Mouse (Mus musculus) T-helper 17 cell (primary cell): ENCODE results near the gene S1pr2.

Experiments
- in situ Hi-C, 2 experiments: fragments of 300-600 bp; cut with MboI, MseI; formaldehyde crosslinking; loops; 1 replicate in 1 of 2; 2 replicates in 1 of 2; pipeline ENCODE4 v1.15.1; 2025; ENCODE audit warnings: high pct_unique_total_duplicates in 2 of 2

S1pr2 gene

DNA sequence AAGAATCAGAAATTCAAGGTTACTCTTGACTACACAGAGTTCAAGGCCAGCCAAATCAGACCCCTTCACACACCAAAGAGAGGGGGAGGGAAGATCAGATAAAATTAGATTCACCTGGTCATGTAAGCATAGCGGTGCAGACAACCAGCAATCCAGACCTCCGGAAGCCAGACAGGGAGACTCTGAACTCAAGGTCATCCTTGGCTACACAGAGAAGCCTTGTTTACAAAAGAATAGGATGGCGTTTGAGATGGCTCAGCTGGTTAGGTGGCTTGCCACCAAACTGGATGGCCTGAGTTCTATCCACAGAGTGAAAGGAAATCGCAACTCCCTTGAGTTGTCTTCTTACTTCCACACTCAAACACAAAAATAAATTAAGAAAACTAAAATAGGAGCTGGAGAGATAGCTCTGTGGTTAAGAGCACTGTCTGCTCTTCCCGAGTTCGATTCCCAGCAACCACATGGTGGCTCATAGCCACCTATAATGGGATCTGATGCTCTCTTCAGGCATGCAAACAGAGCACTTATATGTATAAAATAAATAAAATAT lies 25.1 kb upstream of the S1pr2 start:
- in situ Hi-C loops, result loop anchor here in 1 of 2 experiments (5.0 kb wide), 1 partner anchor 104 kb away; the partner anchor contains the start of gene Eif3g

DNA sequence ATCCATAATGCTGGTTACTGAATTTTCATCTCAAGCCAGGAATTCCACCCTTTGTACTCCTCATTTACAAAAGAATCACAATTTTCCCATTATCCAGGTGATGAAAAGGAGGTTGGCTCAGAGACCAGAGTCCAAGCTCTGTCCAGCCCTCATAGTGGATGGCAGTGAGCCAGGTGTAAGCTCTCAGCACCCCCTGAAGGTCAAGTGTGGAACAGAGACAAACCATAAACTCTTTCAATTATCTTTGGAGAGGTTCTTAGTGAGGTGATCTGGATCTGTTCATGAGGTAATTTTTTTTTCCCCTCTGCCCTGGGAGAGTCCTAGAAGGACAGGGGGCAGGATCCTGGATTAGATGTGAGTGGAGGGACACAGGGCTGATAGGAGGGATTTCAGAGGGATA lies 24.2 kb upstream of the S1pr2 start:
- in situ Hi-C loops, result loop anchor here in 1 of 2 experiments (5.0 kb wide), 1 partner anchor 104 kb away; the partner anchor contains the start of gene Eif3g

DNA sequence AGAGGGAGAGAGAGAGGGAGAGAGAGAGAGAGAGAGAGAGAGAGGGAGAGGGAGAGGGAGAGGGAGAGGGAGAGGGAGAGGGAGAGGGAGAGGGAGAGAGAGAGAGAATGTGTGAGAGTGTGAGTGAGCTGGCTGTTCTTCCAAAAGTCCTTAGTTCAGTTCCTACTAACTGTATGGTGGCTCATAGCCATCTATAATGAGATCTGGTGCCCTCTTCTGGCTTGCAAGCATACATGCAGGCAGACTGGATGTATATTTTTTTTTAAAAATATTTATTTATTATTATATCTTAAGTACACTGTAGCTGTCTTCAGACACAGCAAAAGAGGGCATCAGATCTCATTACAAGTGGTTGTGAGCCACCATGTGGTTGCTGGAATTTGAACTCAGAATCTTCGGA lies 21.8 kb upstream of the S1pr2 start:
- in situ Hi-C loops, result loop anchor here in 1 of 2 experiments (5.0 kb wide), 1 partner anchor 56 kb away; no protein-coding TSS in a partner anchor

DNA sequence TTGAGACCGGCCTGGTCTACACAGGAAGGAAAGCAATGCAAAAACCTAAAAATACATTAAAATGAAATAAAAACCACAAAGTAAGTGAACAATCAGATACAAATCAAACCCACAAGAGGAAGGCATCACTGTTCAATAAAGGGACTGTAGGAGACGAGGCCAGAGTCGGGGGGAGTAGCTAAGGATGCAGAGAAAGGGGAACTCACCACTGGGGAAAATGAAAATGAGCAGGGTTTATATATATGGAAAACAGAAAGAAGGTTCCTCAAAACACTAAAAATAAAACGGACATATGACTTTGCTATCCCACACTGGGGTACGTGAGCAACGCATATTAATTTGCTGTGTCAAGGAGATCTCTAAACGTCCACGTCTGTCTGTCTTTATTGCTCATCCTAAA lies 20.5 kb upstream of the S1pr2 start:
- in situ Hi-C loops, result loop anchor here in 1 of 2 experiments (5.0 kb wide), 1 partner anchor 55 kb away; no protein-coding TSS in a partner anchor

DNA sequence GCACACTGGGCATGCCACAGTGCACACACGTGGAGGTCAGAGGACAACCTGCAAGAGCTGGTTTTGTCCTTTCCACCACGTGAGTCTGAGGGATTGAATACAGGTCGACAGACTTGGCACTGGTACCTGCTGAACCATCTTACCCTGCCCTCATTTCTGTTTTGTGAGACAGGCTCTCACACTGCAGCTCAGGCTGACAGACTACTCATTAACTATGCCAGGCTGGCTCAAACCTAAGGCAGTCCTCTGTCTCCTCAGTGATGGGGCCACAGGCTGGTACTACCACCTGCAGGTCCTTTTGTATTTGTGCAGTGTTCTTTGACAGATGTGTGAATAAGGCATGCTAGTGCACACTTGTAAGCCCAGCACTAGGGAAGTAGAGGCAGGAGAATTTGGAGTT lies 18.5 kb upstream of the S1pr2 start:
- in situ Hi-C loops, result loop anchor here in 1 of 2 experiments (5.0 kb wide), 1 partner anchor 53 kb away; no protein-coding TSS in a partner anchor

DNA sequence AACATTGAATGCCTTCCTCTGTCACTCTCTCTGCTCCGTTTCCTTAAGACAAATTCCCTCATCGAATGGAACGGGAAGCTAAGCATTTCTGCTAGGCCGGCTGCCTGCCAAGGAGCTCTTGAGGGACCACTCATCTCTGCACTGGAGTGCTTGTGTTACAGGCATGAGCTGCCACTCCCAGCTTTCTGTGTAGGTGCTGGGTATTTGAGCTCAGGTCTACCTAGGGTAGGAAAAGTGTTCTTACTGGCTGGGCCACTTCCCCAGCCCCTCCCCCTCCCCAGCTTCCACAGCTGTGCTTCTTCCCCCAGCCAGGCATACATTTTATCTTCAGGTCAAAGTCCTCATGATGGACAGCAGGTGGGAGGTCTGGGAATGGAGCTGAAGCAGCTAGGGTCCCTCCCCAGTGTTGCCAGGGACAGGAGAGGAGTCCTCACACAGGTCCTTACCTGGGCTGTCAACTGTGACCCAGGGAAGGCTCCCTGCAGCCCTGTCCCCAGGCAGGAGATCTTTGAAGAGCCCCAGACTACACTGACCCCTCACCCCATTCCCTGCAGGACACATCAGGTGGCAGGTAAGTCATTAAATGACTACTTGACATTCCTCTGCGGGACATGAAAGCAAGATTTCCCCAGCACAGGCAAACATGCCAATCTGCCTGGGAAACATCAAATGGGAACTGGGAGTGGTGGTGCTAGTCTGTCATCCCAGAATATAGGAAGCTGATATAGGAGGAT lies 16.8 kb upstream of the S1pr2 start:
- in situ Hi-C loops, result no loop called here

DNA sequence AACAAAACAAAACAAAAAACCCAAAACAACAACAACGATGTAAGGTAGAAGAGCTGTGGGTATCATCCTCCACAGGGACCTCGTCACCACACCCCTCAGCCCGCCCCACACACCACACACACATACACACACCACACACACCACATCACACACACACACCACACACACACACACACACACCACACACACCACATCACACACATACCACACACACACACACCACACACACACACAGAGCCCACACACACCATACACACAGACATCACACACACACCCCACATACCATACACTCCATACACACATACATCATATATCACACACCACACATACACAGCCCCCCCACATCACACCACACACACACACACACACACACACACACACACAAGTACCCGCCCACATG lies 15.0 kb upstream of the S1pr2 start:
- in situ Hi-C loops, result no loop called here

DNA sequence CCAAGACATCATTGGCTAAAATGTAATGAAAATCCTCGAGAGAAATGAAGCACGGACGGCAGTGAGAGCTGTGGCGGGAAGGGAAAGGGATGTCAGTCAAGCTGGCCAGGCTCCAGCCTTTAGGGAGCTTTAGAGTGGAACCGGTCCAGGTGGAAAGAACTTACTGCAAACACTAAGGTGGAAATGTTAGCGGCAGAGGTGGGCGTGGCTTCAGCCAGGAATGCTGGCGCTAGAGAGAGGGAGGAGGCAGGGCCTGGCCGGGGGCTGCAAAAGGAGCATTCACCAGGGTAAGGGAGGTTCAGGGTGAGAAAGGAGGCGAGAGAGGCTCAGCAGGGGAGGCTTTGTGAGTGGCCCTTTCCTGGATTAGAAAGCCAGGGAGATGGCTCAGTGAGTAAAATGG lies 14.3 kb upstream of the S1pr2 start:
- in situ Hi-C loops, result no loop called here

DNA sequence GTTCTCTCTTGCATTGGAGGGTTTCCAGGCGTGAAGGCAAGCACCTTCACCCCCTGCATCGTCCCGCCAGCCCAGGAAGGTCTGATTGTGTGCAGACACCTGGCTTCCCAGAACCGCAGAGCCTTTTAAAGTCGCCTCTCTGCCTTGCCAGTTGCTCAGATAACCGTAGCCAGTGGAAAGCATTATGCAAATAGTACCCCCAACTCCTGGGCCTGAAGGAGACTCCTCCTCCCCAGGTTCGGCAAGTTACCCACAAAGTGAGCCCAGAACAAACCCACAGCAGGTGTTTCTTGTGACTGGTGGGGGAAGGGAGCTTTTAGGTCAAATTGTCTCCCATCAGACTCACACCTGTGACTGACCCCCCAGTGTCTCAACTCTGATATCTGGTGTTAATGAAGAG lies 11.4 kb upstream of the S1pr2 start:
- in situ Hi-C loops, result loop anchor here in 1 of 2 experiments (5.0 kb wide), 1 partner anchor 56 kb away; no protein-coding TSS in a partner anchor

DNA sequence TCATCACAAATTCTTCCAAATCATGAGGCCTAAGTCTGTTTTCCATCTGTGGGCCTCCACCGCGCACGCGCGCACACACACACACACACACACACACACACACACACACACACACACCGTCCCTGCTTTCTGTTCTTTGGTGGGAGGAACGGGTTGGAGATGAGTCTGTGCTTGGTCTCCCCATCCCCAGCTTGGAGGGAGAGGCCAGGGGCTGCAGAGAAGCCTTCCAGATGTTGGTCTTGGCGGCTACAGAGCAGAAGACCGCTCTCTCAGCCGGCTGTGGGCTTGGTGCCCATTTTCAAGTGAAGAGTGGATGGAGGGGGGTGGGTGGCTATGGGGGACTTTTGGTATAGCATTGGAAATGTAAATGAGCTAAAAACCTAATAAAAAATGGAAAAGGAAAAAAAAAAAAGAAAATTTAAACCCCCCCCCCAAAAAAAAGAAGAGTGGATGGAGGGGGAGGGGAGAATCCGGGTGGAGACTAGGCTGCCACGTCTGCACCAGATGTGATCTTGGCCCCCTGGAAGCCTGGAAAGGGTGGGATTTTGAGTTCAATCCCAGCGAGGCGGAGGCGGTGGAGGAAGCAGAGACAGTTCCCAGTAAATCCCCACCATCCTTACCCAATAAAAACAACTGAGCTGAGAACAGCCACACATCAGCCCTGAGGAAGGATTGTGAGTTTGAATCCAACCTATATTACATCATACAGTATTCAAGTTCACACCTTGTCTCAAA lies 10.5 kb upstream of the S1pr2 start:
- in situ Hi-C loops, result loop anchor here in 1 of 2 experiments (5.0 kb wide), 1 partner anchor 55 kb away; no protein-coding TSS in a partner anchor

DNA sequence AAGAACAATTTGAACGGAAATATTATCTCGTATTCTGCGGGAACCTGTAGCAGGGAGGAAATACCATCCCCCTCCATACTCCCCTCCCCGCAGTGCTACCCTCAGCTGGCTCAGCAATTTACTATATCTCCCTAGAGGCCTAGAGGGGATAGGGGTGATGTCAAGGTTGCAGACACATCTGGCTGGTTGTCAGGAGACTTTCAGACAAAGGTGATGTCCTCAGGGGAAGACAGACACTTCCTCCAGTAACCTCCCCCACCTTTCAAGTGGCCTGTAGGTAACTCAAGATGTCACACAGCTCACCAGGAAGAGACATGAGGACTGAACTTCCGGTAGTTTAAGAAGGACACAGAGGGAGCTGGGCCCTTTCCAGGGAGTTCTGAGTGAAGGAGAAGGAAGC lies 6.6 kb upstream of the S1pr2 start:
- in situ Hi-C loops, result no loop called here

DNA sequence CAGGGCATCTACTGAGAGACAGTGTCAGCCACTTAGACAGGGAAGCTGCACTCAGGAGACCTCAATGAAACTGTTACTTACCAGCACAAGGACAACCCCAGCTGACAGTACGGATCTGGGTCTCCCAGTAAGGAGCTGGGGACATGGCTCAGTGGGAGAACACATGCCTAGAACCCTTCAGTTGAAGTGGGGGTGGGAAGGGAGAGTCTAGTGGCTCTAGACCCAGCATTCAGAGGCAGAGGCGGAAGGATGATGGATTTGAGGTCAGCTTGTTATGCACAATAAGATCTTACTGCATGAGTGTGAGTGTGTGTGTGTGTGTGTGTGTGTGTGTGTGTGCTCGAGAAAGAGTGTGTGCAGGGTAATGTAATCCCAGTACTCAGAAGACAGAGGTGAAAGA lies 5.6 kb upstream of the S1pr2 start:
- in situ Hi-C loops, result no loop called here

DNA sequence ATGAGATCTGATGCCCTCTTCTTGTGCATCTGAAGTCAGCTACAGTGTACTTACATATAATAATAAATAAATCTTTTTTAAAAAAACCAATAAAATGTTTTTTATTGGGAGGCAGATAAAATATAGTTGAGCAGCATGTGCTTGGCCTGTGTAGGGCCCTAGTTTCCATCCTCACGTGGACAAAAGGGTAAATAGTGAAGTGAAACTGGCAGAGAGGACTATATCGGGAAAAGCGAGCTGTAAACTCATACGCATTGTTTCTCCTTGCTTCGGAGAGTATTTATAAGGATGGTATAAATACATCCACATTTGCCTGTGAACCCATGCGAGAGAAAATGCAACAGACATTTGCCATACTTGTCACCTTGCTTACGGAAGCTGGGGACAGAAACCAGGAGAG lies 3.2 kb upstream of the S1pr2 start:
- in situ Hi-C loops, result loop anchor here in 1 of 2 experiments (10.0 kb wide), 1 partner anchor 485 kb away; the partner anchor contains the start of gene Zfp426

DNA sequence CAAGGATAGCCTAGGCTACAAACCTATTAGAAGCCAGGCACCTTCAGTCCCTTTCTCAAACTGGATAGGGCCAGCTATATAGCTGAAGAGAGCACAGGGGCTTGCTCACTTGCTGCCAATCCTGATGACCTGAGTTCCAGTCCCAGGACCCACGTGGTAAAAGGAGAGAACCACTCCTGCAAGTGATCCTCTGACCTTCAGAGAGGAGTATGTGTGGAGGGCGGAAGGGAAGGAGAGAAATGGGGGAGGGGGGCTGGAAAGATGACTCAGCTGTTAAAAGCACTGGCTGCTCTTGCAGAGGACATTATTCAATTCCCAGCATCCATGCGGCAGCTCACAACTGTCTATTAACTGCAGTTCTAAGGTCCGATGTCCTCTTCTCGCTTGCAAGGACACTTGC lies 2.6 kb upstream of the S1pr2 start:
- in situ Hi-C loops, result loop anchor here in 1 of 2 experiments (10.0 kb wide), 1 partner anchor 484 kb away; the partner anchor contains the start of gene Zfp426

DNA sequence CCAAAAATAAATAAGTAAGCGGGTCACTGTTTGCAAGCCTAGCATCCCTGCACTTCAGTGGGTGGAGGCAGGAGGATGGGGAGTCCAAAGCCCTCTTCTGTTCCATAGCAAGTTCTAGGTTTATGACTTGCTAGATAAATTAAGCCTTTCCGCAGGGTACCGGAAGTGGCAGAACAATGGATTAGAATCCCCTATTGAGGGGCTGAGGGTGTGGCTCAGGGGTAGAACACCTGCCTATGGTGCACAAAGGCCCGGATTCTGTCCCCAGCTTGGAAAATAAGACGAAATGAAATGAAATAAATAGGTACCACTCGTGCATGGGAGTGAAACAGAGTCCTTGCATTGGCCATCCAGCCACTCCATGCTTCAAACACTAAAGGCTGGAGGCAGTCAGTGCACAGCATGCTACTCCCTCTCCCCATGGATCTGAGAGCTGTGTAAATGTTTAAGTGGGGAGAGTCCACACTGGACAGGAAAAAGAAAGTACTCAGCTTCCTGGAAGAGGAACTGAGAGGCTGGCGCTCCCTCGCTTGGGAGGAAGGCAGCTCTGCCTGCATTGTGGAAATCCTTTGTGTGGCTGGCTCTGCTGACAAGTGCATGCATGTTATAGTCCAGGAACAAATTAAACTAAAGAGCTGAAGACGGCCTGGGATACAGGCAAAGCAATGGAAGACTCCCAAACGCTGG lies 2.0 kb upstream of the S1pr2 start:
- in situ Hi-C loops, result loop anchor here in 1 of 2 experiments (10.0 kb wide), 1 partner anchor 484 kb away; the partner anchor contains the start of gene Zfp426

DNA sequence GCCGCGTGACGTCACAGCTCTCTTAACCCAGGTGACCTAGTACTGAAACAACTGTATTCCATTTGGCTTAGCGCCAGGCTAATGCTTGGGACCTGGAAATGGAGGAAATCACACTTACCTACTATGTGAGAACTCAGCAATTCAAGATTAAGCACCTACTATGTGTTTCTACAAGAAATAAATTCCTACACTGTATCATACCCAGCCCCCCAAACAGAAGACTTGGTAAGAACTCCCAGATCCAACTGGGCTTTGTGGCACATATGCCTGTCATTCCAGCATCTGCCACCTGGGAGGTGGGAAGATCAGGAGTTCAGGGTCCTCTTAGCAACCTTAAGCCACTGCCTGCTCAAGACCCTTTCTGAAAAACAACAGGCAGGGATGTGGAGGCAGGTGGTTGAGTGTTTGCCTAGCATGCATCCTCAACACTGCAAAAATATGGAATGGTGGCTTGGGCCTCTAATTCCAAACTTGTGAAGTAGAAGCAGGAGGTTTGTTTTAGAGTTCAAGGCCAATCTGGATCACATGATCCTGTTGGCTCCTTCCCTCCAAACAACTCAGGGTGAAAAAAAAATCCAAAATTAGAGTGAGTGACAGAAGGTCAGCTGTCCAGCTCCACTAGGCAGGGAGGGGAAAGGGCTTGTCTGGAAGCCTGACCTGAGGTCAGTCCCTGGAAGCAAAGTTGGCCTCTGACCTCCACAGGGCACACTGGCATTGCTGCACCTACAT lies 544 bp upstream of the S1pr2 start:
- in situ Hi-C loops, result loop anchor here in 1 of 2 experiments (10.0 kb wide), 1 partner anchor 482 kb away; the partner anchor contains the start of gene Zfp426

DNA sequence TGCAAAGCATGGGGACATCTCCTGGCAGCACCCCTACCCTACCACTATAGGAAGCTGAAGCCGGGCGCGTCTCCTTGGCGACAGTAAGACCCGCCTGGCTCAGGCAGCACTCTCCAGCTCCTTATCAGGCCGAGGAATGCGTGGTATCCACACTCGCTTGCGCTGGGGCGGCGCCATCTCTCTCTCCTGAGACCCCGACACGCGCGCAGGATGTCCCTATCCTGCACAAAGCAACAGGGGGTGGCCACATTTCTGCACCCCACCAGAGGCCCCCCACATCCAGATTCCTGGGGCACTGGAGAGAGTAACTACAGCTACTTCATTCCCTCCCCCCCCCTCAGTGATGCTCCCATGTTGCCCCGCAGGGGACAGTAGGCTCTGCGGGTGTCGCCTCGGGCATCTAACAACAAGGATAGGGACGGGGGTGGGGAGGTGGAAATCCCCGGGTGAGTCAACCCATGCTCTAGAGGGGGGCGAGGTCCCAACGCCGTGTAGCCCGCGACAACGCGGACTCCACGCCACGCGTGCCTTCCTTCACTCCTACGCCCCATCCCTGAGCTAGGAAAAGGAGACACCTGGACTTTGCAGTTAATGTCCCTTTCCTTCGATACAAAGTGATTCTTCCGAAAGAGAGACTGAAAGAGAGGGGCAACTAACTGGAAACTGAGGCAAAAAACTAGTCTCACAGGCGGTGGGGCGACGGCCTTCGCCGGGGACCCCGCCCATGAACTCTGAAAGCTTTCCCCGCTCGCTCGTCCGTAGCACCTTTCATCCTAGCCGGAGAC lies 958 bp downstream of the S1pr2 start:
- in situ Hi-C loops, result loop anchor here in 1 of 2 experiments (10.0 kb wide), 1 partner anchor 481 kb away; the partner anchor contains the start of gene Zfp426

DNA sequence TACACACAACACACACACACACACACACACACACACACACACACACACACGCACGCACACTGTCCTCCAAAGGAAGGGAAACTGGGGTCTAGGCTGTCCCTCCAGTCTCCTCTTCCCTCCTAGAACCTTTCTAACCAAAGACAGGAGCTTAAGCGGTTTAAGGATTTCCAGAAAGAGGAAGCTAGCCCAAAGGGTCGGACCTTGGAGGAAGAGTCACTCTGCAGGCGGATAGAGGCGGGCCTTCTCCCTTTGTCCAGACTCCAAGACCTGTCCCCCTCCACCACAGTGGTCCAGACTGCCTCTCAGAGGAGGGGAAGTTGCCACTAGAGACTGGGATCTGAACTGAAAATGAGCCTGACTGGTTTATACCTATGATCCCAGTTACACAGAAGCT lies 2.9 kb downstream of the S1pr2 start:
- in situ Hi-C loops, result loop anchor here in 1 of 2 experiments (10.0 kb wide), 1 partner anchor 479 kb away; the partner anchor contains the start of gene Zfp426

DNA sequence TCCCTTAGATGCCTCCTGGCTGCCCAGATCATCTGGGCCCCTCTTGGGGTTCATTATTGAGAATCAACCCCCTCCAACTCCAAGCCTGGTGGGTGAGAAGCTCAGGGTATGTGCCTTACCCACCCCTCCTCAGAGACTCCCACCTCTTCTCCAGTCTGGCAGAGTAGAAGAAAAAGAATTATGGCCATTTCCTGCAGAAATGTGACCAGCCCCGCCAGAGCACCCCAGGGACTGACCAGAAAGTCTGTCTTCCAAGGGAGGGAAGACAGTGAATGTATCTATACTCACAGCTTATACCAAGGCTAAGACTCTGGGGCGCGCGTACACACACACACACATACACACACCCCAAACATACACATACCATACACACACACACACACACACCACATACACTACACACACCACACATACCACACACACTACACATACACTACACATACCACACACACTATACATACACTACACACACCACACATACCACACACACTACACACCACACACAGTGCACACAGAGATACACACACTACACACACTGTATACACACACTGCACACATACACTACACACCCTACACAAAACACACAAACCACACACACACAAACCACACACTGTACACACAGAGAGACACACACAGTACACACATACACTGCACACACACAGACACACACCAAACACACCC lies 3.4 kb downstream of the S1pr2 start:
- in situ Hi-C loops, result loop anchor here in 1 of 2 experiments (10.0 kb wide), 1 partner anchor 478 kb away; the partner anchor contains the start of gene Zfp426
